Mouse (Mus musculus): ENCODE data around the gene Gstm5.

The Gstm5 gene

DNA sequence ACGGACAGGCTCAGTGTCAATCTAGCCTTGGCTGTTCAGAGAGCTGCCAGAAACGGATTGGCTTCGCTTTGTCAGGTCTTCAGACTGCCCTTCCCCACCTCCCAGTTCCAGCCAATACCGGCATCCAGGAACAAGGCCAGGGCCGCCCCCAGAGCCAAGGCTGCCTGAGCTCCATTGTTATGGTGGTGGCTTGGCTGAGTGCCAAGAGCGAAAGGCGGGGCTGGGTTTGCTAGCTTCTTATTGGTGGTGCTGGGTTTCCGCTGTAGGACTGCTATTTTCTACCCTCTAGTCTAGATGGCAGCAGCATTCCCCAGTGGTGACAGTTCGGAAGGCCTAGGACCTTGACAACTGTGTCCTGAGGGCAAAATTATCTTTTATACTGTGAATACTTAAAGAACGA, 36.0 kb downstream of the Gstm5 start, which contains the start of gene Gstm7:
Gene Gstm7 (minus strand): TSS at position 148 of the 400 bp plus-strand sequence.
- DNase-seq (ENCODE audit: extremely low spot score) = peak; percentile 90

DNA sequence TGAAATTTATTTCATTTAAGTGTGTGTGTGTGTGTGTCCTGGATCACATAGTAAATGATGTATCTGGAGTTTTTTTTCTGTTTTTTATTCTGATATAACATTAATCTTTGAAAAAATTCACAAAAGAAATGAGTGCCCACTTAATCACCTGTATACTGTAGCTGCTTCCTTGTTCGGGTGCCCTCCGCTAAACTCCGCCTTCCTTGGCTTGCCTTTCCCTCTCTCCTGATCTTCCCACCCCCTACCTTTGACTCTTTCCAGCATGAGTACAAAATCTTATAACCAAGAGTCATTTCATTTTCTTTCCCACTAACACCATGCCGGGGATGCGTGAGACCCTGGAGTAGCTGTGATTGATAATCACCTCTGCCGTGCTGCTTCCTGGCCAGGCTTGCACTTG, 36.5 kb downstream of the Gstm5 start:
- DNase-seq (ENCODE audit: extremely low spot score) = no peak

DNA sequence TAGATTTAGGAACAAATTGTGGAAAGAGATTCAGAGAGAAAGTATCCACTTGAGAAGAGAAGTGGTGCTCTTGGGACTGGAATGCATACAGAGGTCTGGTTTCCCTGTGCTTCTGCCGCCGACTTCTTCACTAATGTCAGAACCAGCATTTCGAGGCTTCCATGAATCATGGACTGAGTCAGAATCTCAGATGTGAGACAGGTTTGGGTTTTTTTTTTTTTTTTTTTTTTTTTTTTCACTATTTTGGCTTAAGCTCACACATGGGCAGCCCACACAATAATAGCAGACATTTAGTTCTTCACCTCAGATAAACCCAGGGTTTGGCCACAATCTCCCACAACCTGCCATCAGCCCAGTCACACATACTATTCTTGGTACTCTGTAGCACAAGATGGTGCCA, 39.6 kb downstream of the Gstm5 start:
- no peak for DNase-seq (ENCODE audit: extremely low spot score)

DNA sequence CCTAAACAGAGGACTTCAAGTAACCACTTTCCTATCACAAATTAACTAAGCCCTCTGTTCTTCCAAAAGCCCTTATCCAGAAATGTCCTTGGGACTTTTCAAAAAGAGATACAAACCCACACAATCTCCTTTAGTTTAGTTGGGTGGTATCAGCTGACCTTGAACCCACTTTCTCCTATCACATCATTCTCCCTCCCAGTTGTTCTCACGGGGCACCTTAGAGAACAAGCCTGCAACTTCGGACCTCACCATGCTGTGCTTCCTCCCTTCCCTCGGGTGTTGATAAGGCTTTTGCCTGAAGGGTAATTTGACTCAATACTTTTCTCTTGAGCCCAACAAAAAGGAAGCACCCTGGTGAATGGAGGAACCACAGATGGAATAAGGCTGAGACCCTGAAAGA, 40.3 kb downstream of the Gstm5 start:
- DNase-seq (ENCODE audit: extremely low spot score) = no peak

DNA sequence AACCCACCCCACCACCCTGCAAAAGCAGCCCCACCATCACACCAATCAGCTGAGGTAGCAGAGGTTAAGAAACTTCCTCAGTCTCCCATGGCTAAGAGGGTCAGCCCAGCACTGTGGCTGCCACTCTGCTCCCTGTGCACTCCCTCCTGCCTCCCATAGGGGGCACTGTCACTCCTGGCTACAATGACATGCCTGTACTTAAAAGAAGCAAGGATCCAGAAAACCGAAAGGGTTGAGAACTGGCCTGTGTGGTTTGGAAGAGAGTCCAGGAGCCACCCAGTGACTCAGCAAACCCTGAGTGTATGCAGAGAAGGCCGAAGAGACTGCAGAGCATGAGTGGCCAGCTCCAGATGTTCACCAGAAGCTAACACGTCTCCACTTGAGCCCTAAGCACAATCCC, 43.8 kb downstream of the Gstm5 start:
- DNase-seq (ENCODE audit: extremely low spot score) = peak; percentile 46

DNA sequence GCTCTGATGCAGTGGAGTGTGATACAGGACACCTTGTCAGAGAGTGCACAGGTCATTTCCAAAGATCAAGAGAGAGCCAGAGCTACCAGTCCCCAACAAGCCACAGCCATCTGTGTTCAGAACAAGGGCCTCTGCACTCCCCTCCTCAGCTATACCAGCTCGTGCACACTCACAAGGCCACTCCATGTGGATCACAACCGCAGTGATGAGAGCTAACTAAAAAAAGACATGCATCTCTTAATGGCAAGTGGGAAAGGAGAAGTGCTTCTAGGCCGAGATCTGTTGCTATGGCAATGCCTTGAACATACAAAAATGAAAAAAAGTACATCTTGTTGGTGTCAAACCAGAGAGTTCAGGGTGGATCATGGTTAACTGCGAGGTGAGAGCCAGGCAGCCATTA, 44.2 kb downstream of the Gstm5 start:
- no peak for DNase-seq (ENCODE audit: extremely low spot score)

DNA sequence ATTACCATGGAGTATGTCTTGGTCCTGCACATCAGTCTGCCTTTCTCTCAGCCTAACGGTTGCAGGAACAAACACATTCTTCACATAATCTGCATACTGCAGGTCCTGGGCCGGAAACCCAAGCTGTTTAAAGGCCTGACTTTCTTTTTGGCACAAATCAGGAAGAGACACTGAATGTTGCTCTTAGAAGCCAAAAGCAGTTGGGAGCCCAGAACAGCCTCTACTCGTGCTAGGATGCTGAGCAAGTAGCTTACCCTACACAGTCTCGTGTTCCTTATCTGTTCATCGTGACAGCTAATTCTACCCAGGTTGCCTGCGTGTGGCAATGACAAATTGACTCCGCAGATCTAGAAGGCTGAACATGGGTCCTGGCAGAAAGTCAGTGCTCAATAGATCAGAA, 44.9 kb downstream of the Gstm5 start:
- DNase-seq (ENCODE audit: extremely low spot score) = no peak

DNA sequence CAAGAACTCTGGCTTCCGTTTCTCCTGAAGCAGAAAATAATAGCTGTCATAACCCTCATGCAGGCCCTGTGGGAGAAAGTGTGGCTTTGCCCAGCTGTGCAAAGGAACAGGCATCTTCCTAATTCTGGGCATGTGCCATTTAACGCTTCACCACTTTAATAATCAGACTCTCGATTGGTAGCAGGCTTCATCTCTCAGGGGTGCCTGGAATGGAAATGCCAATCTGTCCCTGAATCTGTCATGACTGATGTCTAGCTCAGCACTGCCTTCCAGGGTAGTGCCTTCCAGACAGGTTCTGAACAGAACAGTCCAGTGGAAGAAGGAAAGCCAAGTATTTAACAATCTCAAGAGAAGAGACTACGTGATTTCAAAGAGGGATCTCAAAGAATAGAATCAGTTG, 45.6 kb downstream of the Gstm5 start:
- DNase-seq (ENCODE audit: extremely low spot score) = no peak

DNA sequence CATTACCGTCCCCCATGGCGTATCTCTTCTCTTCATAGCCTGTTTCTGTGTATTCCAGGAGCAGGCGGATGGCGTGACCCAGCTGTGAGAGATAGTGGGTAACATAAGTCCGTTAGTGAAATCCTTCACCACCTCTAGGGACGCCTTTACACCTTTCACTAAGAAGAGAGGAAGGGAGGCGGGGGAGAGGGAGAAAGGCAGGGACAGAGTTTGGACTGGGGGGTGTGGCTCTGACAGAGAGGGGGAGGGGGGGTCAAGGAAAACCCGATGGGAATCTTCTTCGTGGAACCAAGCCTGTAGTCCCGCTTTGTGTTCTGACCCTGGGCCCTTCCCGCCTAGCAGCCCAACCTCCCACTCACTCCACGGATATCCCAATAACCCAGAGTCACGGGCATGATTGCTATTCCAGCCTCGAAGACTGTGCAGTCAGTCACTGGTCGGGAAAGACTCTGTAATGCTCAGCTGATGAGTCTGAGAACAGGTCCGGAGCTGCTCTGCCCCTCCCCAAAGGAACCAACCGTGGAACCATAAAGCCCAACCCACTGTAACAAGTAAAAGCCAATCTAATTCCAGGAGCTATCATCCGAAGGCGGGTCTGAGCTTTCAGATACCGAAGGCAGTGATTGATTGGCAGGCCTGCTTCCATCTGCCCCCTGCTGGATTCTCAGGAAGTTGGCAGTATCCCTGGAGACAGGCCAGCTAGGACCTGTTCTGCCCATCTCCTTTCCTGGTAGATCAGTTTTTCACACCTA, 47.8 kb downstream of the Gstm5 start, which contains the start of gene Gstm6:
Gene Gstm6 (minus strand): TSS at position 511 of the 752 bp plus-strand sequence.
- peak; percentile 57 for DNase-seq (ENCODE audit: extremely low spot score)

DNA sequence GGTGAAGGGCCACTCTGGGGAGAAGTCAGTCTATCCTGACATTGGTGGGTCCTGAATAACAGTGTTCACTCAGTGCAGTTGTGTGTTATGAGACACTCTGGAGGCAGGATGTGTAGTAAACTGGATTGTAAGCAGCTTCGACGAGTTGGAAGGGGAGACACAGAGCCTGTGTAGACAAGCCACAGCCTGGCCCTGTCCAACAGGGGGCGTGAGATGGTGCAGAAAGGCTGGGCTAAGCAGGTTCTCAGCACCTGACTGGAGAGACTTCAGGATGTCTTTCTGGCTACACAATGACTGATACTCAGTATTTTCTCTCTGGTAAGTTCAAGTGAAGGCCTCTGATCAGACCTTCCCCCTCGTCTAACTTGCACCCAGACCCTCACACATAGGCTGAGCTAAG, 50.1 kb downstream of the Gstm5 start:
- DNase-seq (ENCODE audit: extremely low spot score) = no peak
